Mouse (Mus musculus) heart, adult 18-20 months (tissue): ENCODE results near the gene Psmd13. TPM values are rescaled to one million over a fixed set of nuclear protein-coding genes. Genes with fewer than 3 reads are reported as not detected.

ENCODE experiments used
- DNase-seq, 2 experiments: peaks; one replicate each; pipeline ENCODE4 v3.0.0; 2021 to 2022; ENCODE audit warnings: mixed read lengths in 1 of 2
- total RNA-seq, 2 experiments: library from RNA; stranded (reverse); gene quantifications; 2 replicates each; pipeline ENCODE4 v1.2.3; 2021

The Psmd13 gene
- total RNA-seq, 2 experiments from 2014 or later: 76.5 to 84.0 TPM

DNA sequence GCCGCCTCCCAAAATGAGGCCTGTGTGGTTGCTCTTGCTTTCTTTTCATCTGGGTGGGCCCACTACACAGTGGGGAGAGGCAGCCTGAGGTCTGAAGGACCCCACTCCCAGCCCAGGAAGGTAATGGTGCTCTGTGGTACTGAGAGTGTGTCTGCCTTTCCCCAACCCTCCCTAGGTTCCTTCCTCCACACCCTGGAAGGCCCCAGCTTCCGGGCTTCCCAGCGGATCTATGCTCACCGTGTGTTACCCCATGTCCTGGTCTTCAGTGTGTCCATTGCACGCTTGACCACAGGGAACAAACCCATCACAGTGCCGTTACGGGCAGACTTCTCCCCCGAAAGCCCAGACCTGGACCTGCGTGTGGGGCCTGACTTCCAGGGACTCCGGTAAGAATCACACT, 61.0 kb downstream of the Psmd13 start:
- DNase-seq: peak in 1 of 2 experiments; percentile 25

DNA sequence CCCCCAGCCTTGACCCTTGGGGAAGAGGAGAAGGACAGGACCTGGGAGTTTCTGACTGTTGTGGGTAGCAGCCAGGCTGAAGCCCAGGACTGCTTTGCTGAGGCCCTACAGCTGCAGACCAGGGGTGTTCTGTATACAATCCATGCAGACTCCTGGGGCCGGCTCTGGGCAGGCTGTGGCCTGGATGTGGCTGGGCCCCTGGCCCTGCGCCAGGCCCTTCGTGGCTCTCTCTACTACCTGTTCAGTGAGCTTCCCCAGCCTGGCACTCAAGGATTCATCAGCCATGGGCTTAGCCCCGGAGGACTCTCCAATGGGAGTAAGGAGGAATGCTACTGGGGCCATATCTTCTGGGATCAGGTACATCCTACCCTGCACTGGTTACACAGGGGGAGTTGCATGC, 61.6 kb downstream of the Psmd13 start:
- peak in 1 of 2 experiments; percentile 13 for DNase-seq

DNA sequence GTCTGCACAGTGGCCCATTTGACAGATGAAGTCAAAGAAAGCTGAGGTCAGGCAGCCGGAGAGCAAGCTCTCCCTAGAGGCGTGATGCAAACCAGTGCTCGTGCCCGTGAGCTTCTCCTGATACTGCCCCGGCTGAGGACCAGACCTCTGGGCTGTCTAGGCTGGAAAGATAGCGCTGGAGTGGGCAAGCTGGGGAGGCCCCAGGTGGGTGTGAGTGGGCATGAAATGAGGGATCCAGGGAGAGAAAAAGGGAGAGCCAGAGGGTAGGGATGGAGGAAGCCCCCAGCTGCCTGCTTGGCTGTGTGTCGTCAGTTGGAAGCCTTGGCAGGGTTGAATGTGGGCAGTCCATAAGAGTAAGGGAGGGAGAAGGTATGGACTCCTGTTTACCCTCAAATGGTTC, 62.5 kb downstream of the Psmd13 start:
- DNase-seq: no peak

DNA sequence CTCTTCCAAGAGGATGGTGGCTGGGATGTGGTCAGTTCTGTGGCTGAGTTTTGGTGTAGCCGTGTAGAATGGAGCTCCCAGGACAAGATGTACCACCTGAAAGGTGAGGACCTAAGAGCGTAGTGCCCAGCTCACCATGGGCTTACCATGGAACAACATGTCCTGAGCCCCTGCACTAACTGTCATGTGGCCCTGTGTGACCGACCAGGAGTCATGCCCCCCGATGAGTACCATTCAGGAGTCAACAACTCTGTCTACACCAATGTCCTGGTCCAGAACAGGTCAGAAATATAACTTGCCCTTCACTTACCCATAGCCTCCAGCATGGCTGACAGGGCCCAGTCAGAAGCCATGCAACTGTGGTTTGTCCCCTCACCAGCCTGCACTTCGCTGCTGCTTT, 63.5 kb downstream of the Psmd13 start:
- no peak for DNase-seq

DNA sequence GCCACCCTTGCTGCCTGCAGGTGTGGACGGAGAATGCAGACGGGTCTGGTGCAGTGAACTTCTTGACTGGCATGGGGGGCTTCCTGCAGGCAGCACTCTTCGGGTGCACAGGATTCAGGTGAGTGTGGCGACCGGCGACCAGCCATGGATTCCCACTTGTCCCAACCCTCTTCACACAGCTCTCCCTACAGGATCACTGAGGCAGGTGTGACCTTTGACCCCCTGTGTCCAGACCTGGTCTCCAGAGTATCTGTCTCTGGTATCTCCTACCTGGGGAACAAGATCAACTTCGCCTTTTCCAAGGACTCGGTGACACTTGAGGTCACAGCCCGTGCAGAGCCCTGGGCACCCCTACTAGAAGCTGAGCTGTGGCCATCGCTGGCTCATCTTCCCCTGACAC, 64.5 kb downstream of the Psmd13 start:
- no peak for DNase-seq

DNA sequence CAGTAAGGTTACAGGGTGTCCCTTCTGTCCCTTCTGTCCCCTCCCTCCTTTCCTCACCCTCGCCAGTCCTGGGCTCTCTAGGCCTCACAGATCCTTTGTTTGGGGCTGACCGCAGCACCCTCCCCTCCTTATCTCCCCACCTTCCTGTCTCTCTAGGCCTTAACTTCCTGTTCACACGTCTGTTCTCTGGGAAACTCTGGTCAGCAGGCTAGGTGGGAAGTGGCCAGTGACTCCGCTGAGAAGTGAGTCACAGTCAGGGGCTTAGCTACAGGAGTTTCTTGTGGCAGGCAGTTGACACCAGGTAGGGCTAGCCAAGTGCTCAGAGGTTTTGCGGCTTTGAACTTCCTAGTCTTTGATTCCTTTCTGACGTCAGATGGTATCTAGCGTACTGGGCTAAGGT, 65.2 kb downstream of the Psmd13 start:
- peak in 1 of 2 experiments; percentile 75 for DNase-seq

DNA sequence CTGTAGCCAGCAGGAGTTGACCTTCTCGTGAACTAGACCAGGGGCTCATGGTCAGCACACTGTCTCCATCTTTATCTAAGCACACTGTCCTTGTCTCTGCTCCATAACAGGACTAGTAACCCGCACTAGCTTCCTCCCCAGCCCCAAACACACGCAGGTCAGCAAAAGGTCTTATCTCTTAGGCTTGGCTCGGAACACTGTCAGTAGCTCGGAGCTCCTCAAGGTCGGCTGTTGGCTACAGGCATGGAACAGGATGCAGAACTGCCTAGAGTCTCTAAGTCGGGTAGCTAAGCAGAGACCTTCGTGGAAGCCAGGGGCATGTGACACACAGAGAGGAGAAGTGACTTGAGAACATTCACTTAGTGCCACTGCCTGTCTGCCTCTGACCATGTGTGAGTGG, 66.4 kb downstream of the Psmd13 start:
- DNase-seq: no peak

Other genes with a start within 250 kb of the Psmd13 start
- not detected for gene Olfr53, start 235.5 kb upstream of the Psmd13 start, total RNA-seq
- gene Olfr539, start 222.0 kb upstream of the Psmd13 start, total RNA-seq: not detected
- not detected for gene Olfr45, start 200.0 kb upstream of the Psmd13 start, total RNA-seq
- gene Olfr541, start 184.7 kb upstream of the Psmd13 start, total RNA-seq: not detected
- 10 to 100 TPM in 1 of 2 experiments, 1 to 10 TPM in 1; 6.0 to 49.3 TPM for gene Cyp2e1, start 118.2 kb upstream of the Psmd13 start, total RNA-seq
- not detected for gene Syce1, start 94.1 kb upstream of the Psmd13 start, total RNA-seq
- gene Zfp941, start 59.8 kb upstream of the Psmd13 start, total RNA-seq: under 1 TPM; 0.20 to 0.41 TPM
- gene Urah, start 47.0 kb upstream of the Psmd13 start, total RNA-seq: 1 to 10 TPM in 1 of 2 experiments, under 1 TPM in 1; 0.77 to 2.4 TPM
- 10 to 100 TPM; 30.5 to 32.9 TPM for gene Scgb1c1, start 36.4 kb upstream of the Psmd13 start, total RNA-seq
- gene Odf3, start 34.2 kb upstream of the Psmd13 start, total RNA-seq: not detected
- not detected for gene Gm45785, start 25.6 kb upstream of the Psmd13 start, total RNA-seq
- 10 to 100 TPM; 18.4 to 21.2 TPM for gene Ric8a, start 25.0 kb upstream of the Psmd13 start, total RNA-seq
- gene Bet1l, start 24.4 kb upstream of the Psmd13 start, total RNA-seq: 1 to 10 TPM; 9.2 TPM
- gene Sirt3, start 341 bp downstream of the Psmd13 start, total RNA-seq: 10 to 100 TPM; 61.9 to 69.3 TPM
- gene Cox8b, start 18.5 kb downstream of the Psmd13 start, total RNA-seq: 1,000 to 10,000 TPM; 3,201 to 3,214 TPM
- not detected for gene Nlrp6, start 38.9 kb downstream of the Psmd13 start, total RNA-seq
- gene Pgghg, start 59.4 kb downstream of the Psmd13 start, total RNA-seq: 1 to 10 TPM; 3.5 to 4.3 TPM
- under 1 TPM in 1 of 2 experiments, not detected in 1; 0.46 TPM for gene Ifitm5, start 68.3 kb downstream of the Psmd13 start, total RNA-seq
- gene Gm45717, start 74.0 kb downstream of the Psmd13 start, total RNA-seq: not detected
- 10 to 100 TPM; 98.8 to 99.4 TPM for gene Ifitm2, start 74.0 kb downstream of the Psmd13 start, total RNA-seq
- 1 to 10 TPM; 2.6 to 8.3 TPM for gene Ifitm1, start 85.3 kb downstream of the Psmd13 start, total RNA-seq
- gene Ifitm3, start 128.8 kb downstream of the Psmd13 start, total RNA-seq: 100 to 1,000 TPM in 1 of 2 experiments, 10 to 100 TPM in 1; 94.8 to 129 TPM
- gene Ifitm6, start 136.0 kb downstream of the Psmd13 start, total RNA-seq: not detected
- gene Gm17387, start 147.2 kb downstream of the Psmd13 start, total RNA-seq: not detected
- gene B4galnt4, start 179.1 kb downstream of the Psmd13 start, total RNA-seq: not detected
- gene Pkp3, start 196.2 kb downstream of the Psmd13 start, total RNA-seq: 1 to 10 TPM in 1 of 2 experiments, under 1 TPM in 1; 0.37 to 1.6 TPM
- 1 to 10 TPM; 4.2 to 4.7 TPM for gene Sigirr, start 218.6 kb downstream of the Psmd13 start, total RNA-seq
- not detected for gene Ano9, start 235.8 kb downstream of the Psmd13 start, total RNA-seq
- 10 to 100 TPM; 28.1 to 30.3 TPM for gene Ptdss2, start 240.4 kb downstream of the Psmd13 start, total RNA-seq